In the genomic region with DNA sequence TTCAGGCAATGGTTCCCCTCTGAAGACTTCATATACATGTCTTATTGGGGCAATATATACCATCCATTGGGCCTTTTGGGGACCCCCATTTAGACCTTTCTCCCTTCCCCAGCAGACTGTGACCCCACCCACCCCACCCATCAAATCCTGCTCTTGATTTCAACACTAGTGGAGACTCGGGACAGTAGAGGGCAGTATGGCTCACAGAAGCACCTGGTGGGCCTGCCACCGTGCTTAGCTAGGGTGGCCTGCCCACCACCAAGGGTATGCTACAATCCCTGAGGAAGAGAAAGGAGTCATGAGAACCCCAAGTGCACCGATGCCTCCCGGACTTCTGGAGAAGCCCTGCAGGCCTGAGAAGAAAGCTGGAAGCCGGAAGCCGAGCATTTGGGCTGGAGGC, we compare ENCODE assay signal across 23 mouse cellular contexts. TPM values are rescaled to one million over a fixed set of nuclear protein-coding genes. Genes with fewer than 3 reads are reported as not detected.
DNase-seq lines count a peak whose midpoint lies in the region; ATAC-seq and TF ChIP-seq lines count a peak whose summit lies in the region.
"Had no signal": no experiment of that assay in that cellular context is flagged by ENCODE, and none has a peak within 500 bp of the region (broad histone marks: within the 10 kb centered on the region; RNA-seq: fewer than 3 reads in every experiment).

No protein-coding gene starts in this region.

- no peak overlapping the region for H3K27ac ChIP-seq in heart, adult 2 months
- no peak overlapping the region for H3K27ac ChIP-seq in heart, embryonic 12.5 days (ENCODE audit: poor library complexity, severe bottlenecking)
- H3K27ac ChIP-seq in lung, postnatal 0 days (ENCODE audit: low read length): no peak overlapping the region
- H3K27ac ChIP-seq in cortical plate, adult 2 months (ENCODE audit: insufficient read depth, low read length): no peak overlapping the region
- H3K27ac ChIP-seq: embryonic facial prominence, embryonic 15.5 days; kidney, embryonic 15.5 days; limb, embryonic 12.5 days; midbrain, embryonic 10.5 days; neural tube, embryonic 13.5 days had no signal

- H3K9me3 ChIP-seq in heart, embryonic 12.5 days (replicated peaks): no peaks in the 10 kb centered on the region
- H3K9me3 ChIP-seq in lung, postnatal 0 days (ENCODE audit: low read length): no peaks in the 10 kb centered on the region
- H3K9me3 ChIP-seq: embryonic facial prominence, embryonic 15.5 days; kidney, embryonic 15.5 days; limb, embryonic 12.5 days; midbrain, embryonic 10.5 days; neural tube, embryonic 13.5 days had no signal

- H3K27me3 ChIP-seq in heart, adult 2 months (ENCODE audit: control insufficient read depth, insufficient read depth, low read length): no peaks in the 10 kb centered on the region
- peaks cover 8% of the 10 kb centered on the region; the same call in 1 of the 2 replicates for H3K27me3 ChIP-seq in heart, embryonic 12.5 days (replicated peaks)
- 0 out of 2 replicates have a peak, but pooled peaks cover 6% of the 10 kb centered on the region for H3K27me3 ChIP-seq in lung, postnatal 0 days (replicated peaks; ENCODE audit: insufficient read depth, low read length)

- H3K4me3 ChIP-seq in heart, adult 2 months: no peak overlapping the region
- H3K4me3 ChIP-seq in heart, embryonic 12.5 days: no peak overlapping the region
- no peak overlapping the region for H3K4me3 ChIP-seq in lung, postnatal 0 days (ENCODE audit: low read depth, low read length)
- H3K4me3 ChIP-seq in cortical plate, adult 2 months (ENCODE audit: insufficient read depth, low read length): no peak overlapping the region
- H3K4me3 ChIP-seq: embryonic facial prominence, embryonic 15.5 days; kidney, embryonic 15.5 days; limb, embryonic 12.5 days; midbrain, embryonic 10.5 days; neural tube, embryonic 13.5 days had no signal

- intact Hi-C loops in heart, adult 2 months (cut with DNase I): loop anchor here (10.0 kb wide), 1 partner anchor 364 kb away; no protein-coding TSS in a partner anchor

- peaks cover 9% of the 10 kb centered on the region for H3K4me1 ChIP-seq in heart, adult 2 months (ENCODE audit: control insufficient read depth, insufficient read depth, low read length)
- H3K4me1 ChIP-seq in heart, embryonic 12.5 days (replicated peaks): peaks cover 44% of the 10 kb centered on the region
- peaks cover 8% of the 10 kb centered on the region; the same call in 1 of the 2 replicates for H3K4me1 ChIP-seq in lung, postnatal 0 days (ENCODE audit: insufficient read depth, low read depth, low read length)
- H3K4me1 ChIP-seq in cortical plate, adult 2 months (ENCODE audit: control insufficient read depth, insufficient read depth, low read length): peaks cover 4% of the 10 kb centered on the region

- TF ChIP-seq CTCF in heart, adult 2 months (IDR thresholded peaks at IDR 0.05): peak; percentile 34
- peak; percentile 41 for TF ChIP-seq CTCF in lung, postnatal 0 days (IDR thresholded peaks at IDR 0.05)
- TF ChIP-seq CTCF in cortical plate, adult 2 months (IDR thresholded peaks at IDR 0.05; ENCODE audit: extremely low read depth, insufficient read depth, low read length): peak; percentile 36

- ATAC-seq in heart, embryonic 12.5 days (ENCODE audit: insufficient number of reproducible peaks, low FRiP score): no peak
- no peak for ATAC-seq in lung, postnatal 0 days

- DNase-seq in heart, adult 2 months: no peak
- DNase-seq in lung, postnatal 0 days (ENCODE audit: low spot score): no peak
- no peak for DNase-seq in lung, postnatal 36 days
- DNase-seq in ovary, postnatal 14 days (ENCODE audit: low spot score): no peak
- DNase-seq in adrenal gland, postnatal 25 days: no peak
- DNase-seq: adrenal gland, adult 2 months; cerebellum, adult 11-12 months; embryo, embryonic 11 days; lung, adult 18-20 months; lung, postnatal 4 days; right cerebral cortex, postnatal 25 days had no signal

- no peak overlapping the region for H3K4me2 ChIP-seq in heart, embryonic 12.5 days
- H3K4me2 ChIP-seq in lung, postnatal 0 days (replicated peaks; ENCODE audit: low read depth, low read length): no peak overlapping the region
- H3K4me2 ChIP-seq: embryonic facial prominence, embryonic 15.5 days; kidney, embryonic 15.5 days; limb, embryonic 12.5 days; neural tube, embryonic 13.5 days had no signal

- H3K9ac ChIP-seq in heart, adult 2 months (ENCODE audit: low read depth, low read length): no peak overlapping the region
- no peak overlapping the region for H3K9ac ChIP-seq in heart, embryonic 12.5 days
- no peak overlapping the region for H3K9ac ChIP-seq in lung, postnatal 0 days (replicated peaks; ENCODE audit: low read depth)
- H3K9ac ChIP-seq: embryonic facial prominence, embryonic 15.5 days; kidney, embryonic 15.5 days; limb, embryonic 12.5 days; neural tube, embryonic 13.5 days had no signal

- WGBS in heart, adult 2 months: 76% methylated on average over 6 of the region's 6 CpGs
- WGBS in heart, embryonic 12.5 days: 67% methylated on average over 6 of the region's 6 CpGs
- 69% methylated on average over 6 of the region's 6 CpGs for WGBS in lung, postnatal 0 days

- no peaks in the 10 kb centered on the region for H3K79me2 ChIP-seq in heart, adult 2 months (replicated peaks; ENCODE audit: control insufficient read depth, insufficient read depth, low read length)

- no peak for TF ChIP-seq POLR2A in heart, adult 2 months (IDR thresholded peaks at IDR 0.05; ENCODE audit: insufficient read depth, low read depth, low read length)
- TF ChIP-seq POLR2A in cortical plate, adult 2 months (IDR thresholded peaks at IDR 0.05; ENCODE audit: extremely low read depth, insufficient read depth, low read length): no peak

- TF ChIP-seq EP300 in heart, adult 2 months (IDR thresholded peaks at IDR 0.05; ENCODE audit: insufficient read depth, low read depth, low read length): no peak
- TF ChIP-seq EP300 in lung, postnatal 0 days (IDR thresholded peaks at IDR 0.05): no peak

- no peaks in the 10 kb centered on the region for H3K36me3 ChIP-seq in heart, adult 2 months (ENCODE audit: control insufficient read depth, insufficient read depth, low read length)
- H3K36me3 ChIP-seq in heart, embryonic 12.5 days: peaks cover 62% of the 10 kb centered on the region
- peaks cover 9% of the 10 kb centered on the region for H3K36me3 ChIP-seq in lung, postnatal 0 days (ENCODE audit: insufficient read depth, low read length)
- H3K36me3 ChIP-seq: limb, embryonic 12.5 days; neural tube, embryonic 13.5 days had no signal

RNA-seq across cellular contexts. Expression of a gene that starts 21.7 kb away (rescaled TPM):
- not detected for total RNA-seq in heart, adult 2 months (2021)
- polyA plus RNA-seq in heart, adult 2 months (2012; rRNA removed): not detected in 2 replicates
- not detected in 2 replicates for polyA plus RNA-seq in heart, embryonic 12.5 days (2016; fragmentation: Nextera tagmentation; extraction: Ambion mirVana)
- not detected in 2 replicates for polyA plus RNA-seq in lung, postnatal 0 days (2015; fragmentation: Nextera tagmentation; extraction: Ambion mirVana)
- 4.0 and 5.5 TPM in 2 replicates for polyA plus RNA-seq in cortical plate, adult 2 months (2012; rRNA removed)
- total RNA-seq in adrenal gland, postnatal 25 days (2021): not detected in 2 replicates
- total RNA-seq: adrenal gland, adult 2 months; ES-E14; gastrocnemius, postnatal 4 days; hematopoietic stem cell, adult 5-6 weeks had no signal
- polyA plus RNA-seq: adrenal gland, adult 2 months; forebrain, embryonic 11.5 days; heart, embryonic 14.5 days; kidney, embryonic 15.5 days; limb, embryonic 12.5 days; midbrain, embryonic 10.5 days; neural tube, embryonic 13.5 days had no signal

RNA-seq across cellular contexts. Expression of a gene that starts 37.6 kb away (rescaled TPM):
- total RNA-seq in heart, adult 2 months (2021): 10 to 100 TPM; 21.8 to 22.1 TPM
- 11.2 and 15.8 TPM in 2 replicates for polyA plus RNA-seq in heart, adult 2 months (2012; rRNA removed)
- polyA plus RNA-seq in heart, embryonic 12.5 days (2016; fragmentation: Nextera tagmentation; extraction: Ambion mirVana): 41.4 and 43.0 TPM in 2 replicates
- 20.2 and 22.2 TPM in 2 replicates for polyA plus RNA-seq in lung, postnatal 0 days (2015; fragmentation: Nextera tagmentation; extraction: Ambion mirVana)
- polyA plus RNA-seq in cortical plate, adult 2 months (2012; rRNA removed): 33.0 and 33.6 TPM in 2 replicates
- 49.8 and 52.2 TPM in 2 replicates for total RNA-seq in adrenal gland, postnatal 25 days (2021)

RNA-seq across cellular contexts. Expression of a gene that starts 56.9 kb away (rescaled TPM):
- total RNA-seq in heart, adult 2 months (2021): 10 to 100 TPM; 21.2 to 24.6 TPM
- polyA plus RNA-seq in heart, adult 2 months (2012; rRNA removed): 20.0 and 20.9 TPM in 2 replicates
- 8.0 and 9.2 TPM in 2 replicates for polyA plus RNA-seq in heart, embryonic 12.5 days (2016; fragmentation: Nextera tagmentation; extraction: Ambion mirVana)
- 1.5 and 1.7 TPM in 2 replicates for polyA plus RNA-seq in lung, postnatal 0 days (2015; fragmentation: Nextera tagmentation; extraction: Ambion mirVana)
- 32.1 and 39.0 TPM in 2 replicates for polyA plus RNA-seq in cortical plate, adult 2 months (2012; rRNA removed)
- total RNA-seq in adrenal gland, postnatal 25 days (2021): 17.8 and 22.4 TPM in 2 replicates
